Mouse (Mus musculus) liver, adult 2 months (tissue): Measurements from ENCODE around the gene Phf5a. TPM values are rescaled to one million over a fixed set of nuclear protein-coding genes. Genes with fewer than 3 reads are reported as not detected.

ENCODE experiments used
- DNase-seq: peaks from one replicate; pipeline ENCODE4 v3.0.0-alpha.2; 2011; ENCODE audit warnings: low read depth, low spot score; ENCODE audit errors: extremely low read depth
- H3K27ac ChIP-seq: fragments of 200-500 bp; replicated peaks from 2 replicates; pipeline ENCODE4 v1.5.1; 2012; ENCODE audit warnings: low read depth, mild to moderate bottlenecking, control low read depth, inconsistent platforms, low read length; ENCODE audit not compliant: insufficient read depth
- H3K27me3 ChIP-seq: fragments of 200-500 bp; 2 replicates; pipeline ENCODE4 v1.6.1; 2012; ENCODE audit warnings: mild to moderate bottlenecking, moderate library complexity, low read length, inconsistent platforms; ENCODE audit not compliant: control insufficient read depth, insufficient read depth
- H3K36me3 ChIP-seq: fragments of 200-500 bp; 2 replicates; pipeline ENCODE4 v1.6.1; 2012; ENCODE audit warnings: low read length, inconsistent platforms; ENCODE audit not compliant: control insufficient read depth, insufficient read depth
- H3K4me1 ChIP-seq: fragments of 200-500 bp; 2 replicates; pipeline ENCODE4 v1.6.1; 2011; ENCODE audit warnings: low read length; ENCODE audit not compliant: control insufficient read depth, insufficient read depth
- H3K4me3 ChIP-seq: fragments of 200-500 bp; 2 replicates; pipeline ENCODE4 v1.5.1; 2011; ENCODE audit warnings: low read depth, mild to moderate bottlenecking, control low read depth, low read length, moderate library complexity; ENCODE audit not compliant: insufficient read depth
- H3K79me2 ChIP-seq: fragments of 200-500 bp; 2 replicates; pipeline ENCODE4 v1.6.1; 2012; ENCODE audit warnings: inconsistent platforms, mild to moderate bottlenecking, low read length, moderate library complexity; ENCODE audit not compliant: control insufficient read depth, insufficient read depth
- H3K9ac ChIP-seq: fragments of 200-500 bp; 2 replicates; pipeline ENCODE4 v1.6.1; 2012; ENCODE audit warnings: low read depth, mild to moderate bottlenecking, control low read depth, inconsistent platforms, low read length
- CTCF ChIP-seq: fragments of 200-500 bp; IDR thresholded peaks from 2 replicates; pipeline ENCODE4 v1.5.1; 2011; ENCODE audit warnings: low read depth, low read length, control low read depth
- POLR2A ChIP-seq: fragments of 200-500 bp; IDR thresholded peaks from 2 replicates; pipeline ENCODE4 v1.6.1; 2011; ENCODE audit warnings: low read length, control low read depth; ENCODE audit not compliant: insufficient read depth; ENCODE audit errors: extremely low read depth
- WGBS: fragments of 180-500 bp; shearing (Covaris S2); methylation state at CpG from one replicate; pipeline ENCODE4 v1.1.7; 2018; 5-methylcytosine and 5-hydroxymethylcytosine counted together
- polyA plus RNA-seq: library from polyadenylated mRNA; depleted of rRNA; stranded (reverse); fragments of >200 nt; gene quantifications from 2 replicates; pipeline ENCODE4 v1.2.3, GENCODE M21; 2012
- total RNA-seq: library from RNA; depleted of rRNA; stranded (reverse); fragments of >200 nt; gene quantifications from 2 replicates; pipeline ENCODE4 v1.2.3, GENCODE M21; 2014

Gene Phf5a
- total and polyA plus RNA-seq, 2 experiments, result 12.3 to 28.7 TPM

DNA sequence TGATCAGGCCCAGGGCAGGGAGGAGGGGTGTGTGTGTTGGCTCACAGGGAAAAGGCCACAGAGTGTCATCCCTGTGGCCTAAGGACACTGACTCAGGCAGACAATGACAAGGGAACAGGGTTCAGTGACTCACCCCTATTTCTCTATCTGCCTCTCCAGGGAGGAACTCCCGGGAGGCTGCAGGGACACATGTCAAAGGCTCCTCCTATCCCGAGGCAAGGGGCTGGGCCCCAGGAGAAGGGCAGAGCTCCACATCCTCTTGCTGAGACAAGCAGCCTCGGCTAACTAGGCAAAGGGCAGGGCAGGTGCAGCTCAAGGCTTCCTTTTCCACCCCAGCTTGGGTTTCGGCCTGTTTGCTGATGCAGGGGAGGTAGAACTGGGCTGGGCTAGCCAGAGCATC is 26.0 kb downstream of the Phf5a start:
- peak overlapping the region; percentile 40; the same call in 1 of the 2 replicates for H3K9ac ChIP-seq
- peaks cover 6% of the 10 kb centered on the region; the same call in 1 of the 2 replicates for H3K79me2 ChIP-seq
- 2% methylated on average over 4 of the region's 4 CpGs for WGBS
- DNase-seq, result peak; percentile 99
- TF ChIP-seq CTCF (no peak), POLR2A (peak; percentile 72)
- H3K4me1 ChIP-seq, result peaks cover 40% of the 10 kb centered on the region
- H3K27me3 ChIP-seq, result no peaks in the 10 kb centered on the region
- peaks cover 17% of the 10 kb centered on the region for H3K36me3 ChIP-seq
- no peak overlapping the region for H3K4me3 ChIP-seq
- H3K27ac ChIP-seq, result peak overlapping the region; percentile 95

DNA sequence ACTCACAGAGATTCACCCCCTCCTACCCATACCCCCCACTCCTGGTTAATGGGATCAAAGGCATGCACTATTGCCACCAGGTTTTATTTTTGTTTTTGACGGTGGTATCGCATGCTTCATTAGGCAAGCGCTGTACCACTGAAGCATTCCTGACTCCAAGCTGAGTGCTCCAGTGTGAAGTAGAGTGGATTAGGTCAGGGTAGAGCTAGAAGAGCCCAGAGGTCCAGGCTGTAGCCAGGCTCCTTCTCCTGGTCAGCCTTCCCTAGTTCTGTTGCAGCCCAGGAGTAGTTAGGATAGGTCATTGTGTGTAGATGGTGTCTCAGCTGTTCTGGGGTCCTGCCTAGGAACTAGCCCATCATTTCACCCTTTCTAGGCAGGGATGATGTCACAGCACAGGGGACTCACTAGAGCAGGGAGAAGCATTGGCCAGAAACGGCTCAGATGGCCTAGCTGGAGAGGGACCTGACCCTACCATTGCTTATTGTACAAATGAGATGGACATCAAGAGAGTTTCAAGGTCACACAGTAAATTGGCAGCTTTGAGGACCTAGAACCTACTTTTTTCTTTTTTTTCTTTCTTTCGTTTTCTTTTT is 26.6 kb downstream of the Phf5a start:
- H3K4me1 ChIP-seq, result peaks cover 37% of the 10 kb centered on the region
- H3K27ac ChIP-seq, result peak overlapping the region; percentile 95
- peaks cover 12% of the 10 kb centered on the region for H3K36me3 ChIP-seq
- 57% methylated on average over 5 of the region's 5 CpGs for WGBS
- no peaks in the 10 kb centered on the region for H3K27me3 ChIP-seq
- H3K79me2 ChIP-seq, result peaks cover 3% of the 10 kb centered on the region; the same call in 1 of the 2 replicates
- H3K9ac ChIP-seq, result peak overlapping the region; percentile 43
- no peak for TF ChIP-seq POLR2A
- TF ChIP-seq CTCF, result no peak
- DNase-seq, result no peak
- no peak overlapping the region for H3K4me3 ChIP-seq

DNA sequence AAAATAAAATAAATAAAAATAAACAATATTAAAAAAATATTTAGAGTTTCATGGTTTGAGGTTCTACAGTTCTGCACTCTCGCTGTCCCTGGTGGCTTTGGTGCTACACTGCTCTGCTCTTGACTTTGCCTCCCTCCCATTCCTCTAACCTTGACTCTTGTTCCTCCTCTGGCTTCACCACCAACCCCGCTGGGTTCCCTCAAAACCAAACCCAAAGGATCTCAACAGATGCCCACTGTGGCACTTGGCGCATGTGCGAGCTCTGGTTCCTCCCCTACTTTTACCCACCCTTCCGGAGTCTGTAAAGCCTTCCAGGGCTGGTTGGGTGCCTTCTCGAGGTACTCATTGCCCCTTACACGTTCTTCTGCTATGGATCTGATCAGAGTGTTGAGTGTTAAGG is 29.4 kb downstream of the Phf5a start:
- WGBS, result 90% methylated on average over 7 of the region's 7 CpGs
- H3K4me1 ChIP-seq, result peaks cover 34% of the 10 kb centered on the region
- no peaks in the 10 kb centered on the region for H3K27me3 ChIP-seq
- no peak overlapping the region for H3K27ac ChIP-seq
- H3K4me3 ChIP-seq, result no peak overlapping the region
- H3K9ac ChIP-seq, result no peak overlapping the region
- DNase-seq, result no peak
- no peaks in the 10 kb centered on the region; the same call in 1 of the 2 replicates for H3K36me3 ChIP-seq
- no peaks in the 10 kb centered on the region for H3K79me2 ChIP-seq
- TF ChIP-seq CTCF, result no peak
- no peak for TF ChIP-seq POLR2A

DNA sequence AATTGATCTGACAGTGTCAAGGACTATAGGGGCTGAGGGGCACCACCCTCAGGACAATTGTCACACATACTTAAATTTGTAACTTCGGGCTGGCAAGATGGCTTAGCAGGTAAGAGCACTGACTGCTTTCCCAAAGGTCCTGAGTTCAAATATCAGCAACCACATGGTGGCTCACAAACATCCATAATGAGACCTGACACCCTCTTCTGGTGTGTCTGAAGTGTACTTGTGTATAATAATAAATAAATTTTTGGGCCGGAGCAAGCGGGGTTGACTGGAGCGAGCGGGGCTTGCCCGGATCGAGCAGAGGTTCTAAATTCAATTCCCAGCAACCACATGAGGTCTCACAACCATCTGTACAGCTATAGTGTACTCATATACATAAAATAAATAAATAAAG is 31.4 kb downstream of the Phf5a start:
- peak overlapping the region; percentile 88 for H3K27ac ChIP-seq
- 71% methylated on average over 7 of the region's 7 CpGs for WGBS
- H3K36me3 ChIP-seq, result no peaks in the 10 kb centered on the region
- no peaks in the 10 kb centered on the region for H3K27me3 ChIP-seq
- H3K79me2 ChIP-seq, result no peaks in the 10 kb centered on the region
- peak overlapping the region; percentile 17; the same call in 1 of the 2 replicates for H3K9ac ChIP-seq
- DNase-seq, result no peak
- no peak overlapping the region for H3K4me3 ChIP-seq
- peaks cover 25% of the 10 kb centered on the region for H3K4me1 ChIP-seq
- TF ChIP-seq POLR2A, result no peak

DNA sequence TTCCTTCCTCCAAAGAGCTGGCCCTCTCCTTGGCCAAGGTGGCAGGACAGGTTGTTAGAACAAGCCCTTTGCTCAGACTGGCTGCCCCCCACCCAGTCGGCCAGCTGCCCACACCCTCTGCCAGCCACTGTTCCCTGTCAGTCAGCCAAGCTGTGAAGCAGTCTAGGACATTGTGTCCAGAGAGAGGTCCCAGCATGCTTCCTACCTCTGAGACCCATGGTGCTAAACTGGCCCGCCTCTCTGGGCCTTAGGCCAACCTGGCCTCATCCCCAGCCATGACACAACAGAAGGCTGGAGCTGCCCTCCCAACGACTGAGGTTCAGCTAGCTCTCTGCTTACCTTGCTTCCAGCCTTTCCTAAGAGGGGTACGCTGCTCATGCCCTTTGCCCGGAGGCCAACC is 32.1 kb downstream of the Phf5a start:
- H3K36me3 ChIP-seq, result no peaks in the 10 kb centered on the region
- peak overlapping the region; percentile 98 for H3K27ac ChIP-seq
- 11% methylated on average over 5 of the region's 5 CpGs for WGBS
- no peaks in the 10 kb centered on the region for H3K79me2 ChIP-seq
- H3K4me3 ChIP-seq, result no peak overlapping the region
- DNase-seq, result peak; percentile 100
- no peaks in the 10 kb centered on the region for H3K27me3 ChIP-seq
- peak overlapping the region; percentile 19; the same call in 1 of the 2 replicates for H3K9ac ChIP-seq
- H3K4me1 ChIP-seq, result peaks cover 25% of the 10 kb centered on the region
- TF ChIP-seq POLR2A (no peak), CTCF (no peak)

DNA sequence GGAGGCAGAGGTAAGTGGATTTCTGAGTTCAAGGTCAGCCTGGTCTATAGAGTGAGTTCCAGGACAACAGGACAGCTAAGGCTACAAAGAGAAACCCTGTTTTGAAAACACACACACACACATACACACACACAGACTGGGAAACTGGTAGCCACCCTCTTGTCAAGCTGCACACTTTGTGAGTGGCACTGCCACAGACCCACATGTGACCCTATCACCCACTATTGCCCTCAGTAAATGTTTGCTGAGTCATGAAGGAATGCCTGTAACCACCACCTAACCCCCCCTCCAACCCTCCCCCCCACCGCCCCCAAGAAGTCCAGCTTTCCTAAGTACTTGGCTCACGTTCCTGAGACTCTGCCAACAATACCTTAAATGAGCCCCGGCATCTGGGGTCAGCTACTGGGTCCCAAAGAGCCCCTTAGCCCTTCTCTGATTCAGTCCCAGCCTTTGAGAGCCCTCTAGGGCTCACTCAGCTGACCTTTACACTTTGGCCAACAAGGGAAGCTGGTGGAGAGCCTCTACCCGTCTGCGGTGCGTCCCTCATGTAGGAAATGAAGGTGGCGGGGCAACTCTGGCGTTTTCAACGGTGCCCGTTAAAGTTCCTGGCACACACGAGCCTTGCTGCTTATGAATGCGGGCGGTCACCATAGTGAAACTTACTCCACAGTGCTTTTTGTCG is 33.0 kb downstream of the Phf5a start:
- TF ChIP-seq POLR2A (no peak), CTCF (no peak)
- peak; percentile 78 for DNase-seq
- Histone ChIP-seq H3K9ac (peak overlapping the region; percentile 60), H3K27me3 (no peaks in the 10 kb centered on the region), H3K4me1 (peaks cover 29% of the 10 kb centered on the region), H3K27ac (peak overlapping the region; percentile 98), H3K4me3 (no peak overlapping the region), H3K79me2 (no peaks in the 10 kb centered on the region), H3K36me3 (no peaks in the 10 kb centered on the region)
- WGBS, result 18% methylated on average over 14 of the region's 14 CpGs
